Mouse (Mus musculus) hindbrain, postnatal 0 days (tissue): ENCODE data around the gene Spock3. TPM values are rescaled to one million over a fixed set of nuclear protein-coding genes. Genes with fewer than 3 reads are reported as not detected.

Source experiments
- ATAC-seq: fragments of 200-750 bp; cut with Nextera tagmentation; 2 replicates; pipeline ENCODE4 v1.8.0; 2017; ENCODE audit warnings: mild to moderate bottlenecking, moderate TSS enrichment, moderate library complexity
- DNase-seq: peaks from one replicate; pipeline ENCODE4 v3.0.0-alpha.2; 2015; ENCODE audit warnings: low spot score
- H3K27ac ChIP-seq: fragments of 300-500 bp; sonication (generic); 2 replicates; pipeline ENCODE4 v1.5.1; 2014; ENCODE audit warnings: mild to moderate bottlenecking
- H3K27me3 ChIP-seq: fragments of 300-500 bp; sonication (generic); 2 replicates; pipeline ENCODE4 v1.6.1; 2014; ENCODE audit warnings: low read length, mixed read lengths; ENCODE audit not compliant: insufficient read depth
- H3K36me3 ChIP-seq: fragments of 300-500 bp; sonication (generic); 2 replicates; pipeline ENCODE4 v1.6.1; 2014; ENCODE audit warnings: low read length, mixed read lengths; ENCODE audit not compliant: insufficient read depth
- H3K4me1 ChIP-seq: fragments of 300-500 bp; sonication (generic); 2 replicates; pipeline ENCODE4 v1.6.1; 2014; ENCODE audit warnings: antibody characterized with exemption, low read length, mixed read lengths; ENCODE audit not compliant: insufficient read depth
- H3K4me2 ChIP-seq: fragments of 300-500 bp; sonication (generic); 2 replicates; pipeline ENCODE4 v1.6.1; 2014; ENCODE audit warnings: low read depth, mild to moderate bottlenecking, low read length, moderate library complexity, mixed read lengths
- H3K4me3 ChIP-seq: fragments of 300-500 bp; sonication (generic); 2 replicates; pipeline ENCODE4 v1.5.1; 2014; ENCODE audit warnings: low read length
- H3K9ac ChIP-seq: fragments of 300-500 bp; sonication (generic); replicated peaks from 2 replicates; pipeline ENCODE4 v1.6.1; 2014; ENCODE audit warnings: mild to moderate bottlenecking, low read length, moderate library complexity, mixed read lengths
- H3K9me3 ChIP-seq: fragments of 300-500 bp; sonication (generic); 2 replicates; pipeline ENCODE4 v1.6.1; 2016; ENCODE audit warnings: low read length, mixed read lengths
- CTCF ChIP-seq: IDR thresholded peaks from 2 replicates; pipeline ENCODE4 v1.5.1; 2016; ENCODE audit warnings: antibody characterized with exemption, control low read depth, low read depth
- WGBS: fragments of 180-500 bp; shearing (Covaris S2); extraction: QIAGEN DNeasy Blood & Tissue Kit; methylation state at CpG from one replicate; pipeline ENCODE4 v1.1.7; 2014; 5-methylcytosine and 5-hydroxymethylcytosine counted together
- polyA plus RNA-seq: library from polyadenylated mRNA; unstranded; fragments of >200 nt; fragmentation: Nextera tagmentation; extraction: Ambion mirVana; gene quantifications from 2 replicates; pipeline ENCODE4 v1.2.1, GENCODE M21; 2015
- total RNA-seq: library from RNA; depleted of rRNA; stranded (reverse); fragments of >200 nt; gene quantifications from 2 replicates; pipeline ENCODE4 v1.2.3, GENCODE M21; 2014

Gene Spock3
- total and polyA plus RNA-seq, 2 experiments from 2014 or later: 64.7 to 118 TPM

DNA sequence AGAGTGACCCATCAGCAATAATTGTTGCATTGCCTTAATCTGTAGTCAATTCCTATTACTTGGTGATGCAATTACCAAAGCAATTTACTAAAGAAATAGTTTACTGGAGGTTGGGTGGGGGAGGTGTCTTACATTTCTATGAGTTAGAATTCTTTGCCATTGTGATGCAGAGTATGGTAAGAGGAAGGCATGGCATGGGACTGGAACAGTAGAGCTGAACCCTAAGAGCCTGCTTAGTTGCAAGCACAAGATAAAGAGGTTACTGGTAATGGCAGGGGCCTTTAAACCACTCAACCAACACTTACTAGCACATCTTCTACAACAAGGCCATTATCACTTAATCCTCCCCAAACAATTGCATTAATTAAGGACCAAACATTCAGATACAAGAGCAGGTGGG, 219.1 kb downstream of the Spock3 start:
- no peaks in the 10 kb centered on the region for H3K9me3 ChIP-seq
- no peak for ATAC-seq
- no peak overlapping the region for H3K4me2 ChIP-seq

DNA sequence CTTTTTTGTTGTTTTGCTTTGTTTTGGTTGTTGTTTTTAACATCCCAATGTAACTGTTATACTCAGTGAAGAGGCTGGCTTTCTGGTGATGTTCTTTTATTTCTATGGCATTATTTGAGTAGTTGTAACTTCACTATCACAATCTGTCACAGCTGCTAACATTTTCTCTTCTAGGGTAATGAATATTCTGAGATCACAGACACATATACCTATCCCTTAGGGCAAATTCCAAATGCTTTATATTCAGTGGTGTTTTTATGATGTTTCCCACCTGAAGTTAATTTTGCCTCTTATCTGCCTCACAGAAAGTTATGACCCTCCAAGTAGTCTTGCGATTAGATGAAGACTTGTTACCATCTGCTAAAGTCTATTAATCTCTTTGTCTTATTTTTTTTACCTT, 230.5 kb downstream of the Spock3 start:
- H3K4me3 ChIP-seq: no peak overlapping the region
- DNase-seq: no peak
- H3K9me3 ChIP-seq: no peaks in the 10 kb centered on the region
- no peak for ATAC-seq
- no peaks in the 10 kb centered on the region for H3K36me3 ChIP-seq
- 79% methylated on average over 1 of the region's 1 CpGs for WGBS
- H3K4me2 ChIP-seq: no peak overlapping the region
- no peaks in the 10 kb centered on the region for H3K27me3 ChIP-seq
- H3K9ac ChIP-seq: no peak overlapping the region
- no peak overlapping the region for H3K27ac ChIP-seq
- no peaks in the 10 kb centered on the region for H3K4me1 ChIP-seq
- no peak for TF ChIP-seq CTCF

More for the DNA sequence above, 219.1 kb downstream of the Spock3 start:
- no peak overlapping the region for H3K4me3 ChIP-seq
- H3K27me3 ChIP-seq: no peaks in the 10 kb centered on the region
- H3K9ac ChIP-seq: no peak overlapping the region
- no peak for DNase-seq
- H3K36me3 ChIP-seq: no peaks in the 10 kb centered on the region
- H3K27ac ChIP-seq: no peak overlapping the region
- no peak for TF ChIP-seq CTCF
- H3K4me1 ChIP-seq: no peaks in the 10 kb centered on the region

DNA sequence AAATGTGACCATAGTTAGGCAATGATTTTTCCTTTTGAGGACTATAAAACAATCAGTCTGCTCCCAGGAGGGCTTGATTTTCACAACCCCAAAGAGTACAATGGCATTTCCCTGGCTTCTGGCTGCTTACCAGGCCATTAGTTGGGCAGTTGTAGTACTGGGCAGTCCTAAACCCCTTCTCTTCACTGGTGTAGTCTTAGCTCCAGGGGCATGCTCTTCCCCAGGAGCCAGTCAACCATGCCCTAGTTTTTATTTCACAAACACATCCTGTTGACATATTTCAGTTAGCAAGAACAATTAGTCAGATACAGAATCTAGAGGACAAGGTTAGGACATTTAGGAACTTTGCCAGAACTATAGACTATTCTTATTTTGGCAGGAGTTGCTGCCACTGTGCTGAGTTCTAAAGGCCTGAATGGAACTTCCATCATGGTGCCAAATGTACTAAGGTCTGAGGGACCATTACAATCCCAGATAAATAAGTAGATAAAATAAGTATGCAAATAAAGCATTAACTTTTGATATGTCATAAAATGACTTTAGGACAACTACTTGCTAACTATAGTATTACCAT, 308.1 kb downstream of the Spock3 start:
- no peaks in the 10 kb centered on the region for H3K4me1 ChIP-seq
- H3K9ac ChIP-seq: no peak overlapping the region
- H3K9me3 ChIP-seq: no peaks in the 10 kb centered on the region
- H3K4me3 ChIP-seq: no peak overlapping the region
- no peaks in the 10 kb centered on the region for H3K36me3 ChIP-seq
- ATAC-seq: no peak
- no peak for DNase-seq
- H3K27ac ChIP-seq: no peak overlapping the region
- TF ChIP-seq CTCF: no peak
- no peak overlapping the region for H3K4me2 ChIP-seq
- H3K27me3 ChIP-seq: no peaks in the 10 kb centered on the region

DNA sequence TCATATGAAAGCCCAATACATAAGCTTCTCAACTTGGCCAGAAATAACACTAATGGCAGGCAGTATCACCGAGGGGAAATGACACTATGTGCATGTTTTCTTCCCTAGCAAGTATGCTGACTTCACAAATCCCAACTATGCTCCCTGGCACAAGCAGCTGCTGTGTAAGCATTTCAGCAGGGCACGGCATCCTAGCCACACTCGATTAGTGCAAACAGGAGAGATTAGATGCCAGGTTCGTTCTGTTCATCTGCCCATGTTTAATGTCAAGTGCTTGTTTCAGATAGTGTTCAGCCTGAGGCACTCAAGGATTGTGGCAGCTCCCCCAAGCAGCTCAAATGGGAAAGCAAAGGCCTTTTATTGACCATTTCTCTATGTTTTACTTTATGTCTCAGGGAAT, 311.7 kb downstream of the Spock3 start:
- Histone ChIP-seq H3K27ac (no peak overlapping the region), H3K36me3 (no peaks in the 10 kb centered on the region), H3K4me2 (no peak overlapping the region), H3K4me1 (no peaks in the 10 kb centered on the region), H3K27me3 (no peaks in the 10 kb centered on the region), H3K9ac (no peak overlapping the region), H3K4me3 (no peak overlapping the region), H3K9me3 (no peaks in the 10 kb centered on the region)
- ATAC-seq (no peak), DNase-seq (peak; percentile 33)
- TF ChIP-seq CTCF: no peak
- WGBS: 44% methylated on average over 4 of the region's 4 CpGs

DNA sequence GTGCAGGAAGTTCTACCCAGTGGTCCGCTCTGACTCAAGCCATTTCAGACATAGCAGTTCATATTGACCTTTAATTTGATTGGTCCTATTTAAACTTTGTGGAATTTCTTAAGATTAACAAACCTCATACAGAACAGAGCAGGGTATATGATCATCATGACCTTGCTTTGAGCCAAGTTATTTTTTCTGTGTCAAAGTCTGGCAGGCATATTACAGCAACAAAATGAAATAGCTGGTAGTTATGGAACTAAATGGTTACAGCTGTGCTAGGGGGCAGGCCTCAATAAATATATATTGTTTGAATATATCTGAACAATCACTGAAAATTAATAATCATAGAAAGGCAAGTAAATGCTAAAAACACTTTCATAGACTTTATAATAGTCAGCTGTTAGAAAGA, 384.6 kb downstream of the Spock3 start:
- H3K36me3 ChIP-seq: no peaks in the 10 kb centered on the region
- 93% methylated on average over 1 of the region's 1 CpGs for WGBS
- H3K4me1 ChIP-seq: no peaks in the 10 kb centered on the region
- ATAC-seq (no peak), DNase-seq (no peak)
- no peak overlapping the region for H3K27ac ChIP-seq
- H3K4me2 ChIP-seq: no peak overlapping the region
- H3K9me3 ChIP-seq: no peaks in the 10 kb centered on the region
- no peak overlapping the region for H3K4me3 ChIP-seq
- H3K9ac ChIP-seq: no peak overlapping the region
- no peak for TF ChIP-seq CTCF
- H3K27me3 ChIP-seq: no peaks in the 10 kb centered on the region

DNA sequence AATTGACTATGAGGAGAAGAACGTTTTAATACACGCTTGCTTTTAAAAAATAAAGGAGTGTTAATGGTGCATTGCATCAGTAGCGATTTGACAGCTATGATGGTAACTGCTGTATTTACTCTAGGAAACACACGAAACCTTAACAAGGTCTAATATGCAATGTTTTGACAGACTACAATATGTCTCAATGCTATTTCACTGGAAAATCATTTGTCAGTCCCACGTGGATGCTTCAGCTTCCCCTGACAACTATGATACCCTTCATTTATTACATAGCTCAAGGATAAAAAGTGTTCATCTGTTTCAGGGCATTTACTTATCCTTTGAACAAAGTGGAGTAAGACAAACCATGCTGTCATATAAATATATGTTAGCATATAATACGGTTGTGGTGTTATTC, 417.8 kb downstream of the Spock3 start:
- Histone ChIP-seq H3K4me2 (no peak overlapping the region), H3K9me3 (no peaks in the 10 kb centered on the region), H3K27ac (no peak overlapping the region), H3K4me3 (no peak overlapping the region), H3K36me3 (no peaks in the 10 kb centered on the region), H3K27me3 (no peaks in the 10 kb centered on the region), H3K4me1 (no peaks in the 10 kb centered on the region), H3K9ac (no peak overlapping the region)
- 80% methylated on average over 6 of the region's 6 CpGs for WGBS
- TF ChIP-seq CTCF: no peak
- ATAC-seq: no peak
- DNase-seq: no peak

DNA sequence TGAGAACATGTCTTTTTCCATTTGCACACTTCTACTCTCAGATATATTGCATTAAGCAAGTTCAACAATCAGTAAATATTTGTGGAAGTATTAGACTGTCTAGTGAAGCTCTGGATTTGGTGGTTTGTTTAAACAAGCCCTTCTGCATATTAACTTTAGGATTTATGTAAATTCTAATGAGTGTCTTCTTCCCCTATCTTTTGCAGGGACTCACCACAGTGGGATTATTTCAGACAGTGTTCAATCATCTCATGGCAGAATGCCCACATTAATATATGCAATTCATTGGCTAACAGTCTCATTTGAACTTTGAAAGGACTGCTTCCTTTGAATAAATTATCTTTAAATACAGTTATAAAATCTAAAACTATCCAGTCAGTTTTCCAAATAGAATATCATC, 446.9 kb downstream of the Spock3 start:
- H3K4me2 ChIP-seq: no peak overlapping the region
- H3K4me3 ChIP-seq: no peak overlapping the region
- H3K9ac ChIP-seq: no peak overlapping the region
- DNase-seq (no peak), ATAC-seq (no peak)
- TF ChIP-seq CTCF: no peak
- H3K4me1 ChIP-seq: no peaks in the 10 kb centered on the region
- H3K27me3 ChIP-seq: no peaks in the 10 kb centered on the region
- no peak overlapping the region for H3K27ac ChIP-seq
- no peaks in the 10 kb centered on the region for H3K9me3 ChIP-seq
- no peaks in the 10 kb centered on the region for H3K36me3 ChIP-seq
